Mouse (Mus musculus) erythroblast, embryonic 14.5 days (primary cell): ENCODE results near the gene Spats2l.

Source experiments
- GATA1 ChIP-seq: IDR thresholded peaks from 2 replicates; pipeline ENCODE4 v1.6.1; 2012; ENCODE audit warnings: low read length, inconsistent platforms, mixed read lengths
- TAL1 ChIP-seq: IDR thresholded peaks from 3 replicates; pipeline ENCODE4 v1.6.1; 2012; ENCODE audit warnings: low read length, inconsistent platforms, mixed read lengths

- TF ChIP-seq TAL1: no peak
- TF ChIP-seq GATA1: no peak
Measured at GRCm38 (mm10) chr1:57849087-57849486, 75.1 kb downstream of the Spats2l start.
